Mouse (Mus musculus) myocyte (in vitro differentiated cells): ENCODE results near the gene Raet1e. TPM values are rescaled to one million over a fixed set of nuclear protein-coding genes. Genes with fewer than 3 reads are reported as not detected.
"Not testable (repeated sequence)": the region's sequence is repeated elsewhere in the genome, so short reads cannot be mapped to it uniquely, and the experiment has no call there.

Source experiments
- H3K27me3 ChIP-seq: one replicate; pipeline ENCODE4 v1.6.1; 2011; ENCODE audit not compliant: control insufficient read depth, insufficient read depth, insufficient read length
- H3K36me3 ChIP-seq: one replicate; pipeline ENCODE4 v1.6.1; 2011; ENCODE audit not compliant: control insufficient read depth, insufficient read depth
- H3K4me2 ChIP-seq: one replicate; pipeline ENCODE4 v1.6.1; 2011; ENCODE audit warnings: low read depth, control low read depth
- H3K4me3 ChIP-seq: one replicate; pipeline ENCODE4 v1.5.1; 2011; ENCODE audit warnings: mild to moderate bottlenecking, control low read depth, moderate library complexity
- H3K79me2 ChIP-seq: one replicate; pipeline ENCODE4 v1.6.1; 2011; ENCODE audit not compliant: control insufficient read depth, insufficient read depth
- H3ac ChIP-seq: one replicate; pipeline ENCODE4 v1.6.1; 2011; ENCODE audit not compliant: control insufficient read depth, insufficient read length
- CEBPB ChIP-seq: IDR thresholded peaks from 2 replicates; pipeline ENCODE4 v1.6.1; 2011; ENCODE audit warnings: mild to moderate bottlenecking, moderate library complexity; ENCODE audit not compliant: poor library complexity, insufficient read depth, severe bottlenecking
- E2F4 ChIP-seq: IDR thresholded peaks from one replicate; pipeline ENCODE4 v1.6.1; 2011; ENCODE audit warnings: mild to moderate bottlenecking, control low read depth, moderate library complexity; ENCODE audit not compliant: insufficient read depth
- MAX ChIP-seq: IDR thresholded peaks from one replicate; pipeline ENCODE4 v1.6.1; 2011; ENCODE audit warnings: low read depth, mild to moderate bottlenecking, control low read depth
- MYOD1 ChIP-seq, 3 experiments: IDR thresholded peaks; one replicate each; pipeline ENCODE4 v1.6.1; 2011; ENCODE audit warnings: control low read depth in 2 of 3, low read depth in 2 of 3, mild to moderate bottlenecking in 2 of 3, moderate library complexity in 1 of 3; ENCODE audit not compliant: insufficient read length in 2 of 3, control insufficient read depth in 1 of 3
- MYOG ChIP-seq, 3 experiments: IDR thresholded peaks; one replicate each; pipeline ENCODE4 v1.6.1; 2011; ENCODE audit warnings: control low read depth in 2 of 3, low read depth in 2 of 3, mild to moderate bottlenecking in 2 of 3; ENCODE audit not compliant: insufficient read length in 2 of 3, control insufficient read depth in 1 of 3, insufficient read depth in 1 of 3
- POLR2A ChIP-seq: IDR thresholded peaks from one replicate; pipeline ENCODE4 v1.6.1; 2011; ENCODE audit warnings: low read depth, mild to moderate bottlenecking, control low read depth, moderate library complexity; ENCODE audit not compliant: insufficient read length
- POLR2AphosphoS2 ChIP-seq: IDR thresholded peaks from one replicate; pipeline ENCODE4 v1.6.1; 2011; ENCODE audit warnings: low read depth, control low read depth; ENCODE audit not compliant: insufficient read length
- REST ChIP-seq: IDR thresholded peaks from one replicate; pipeline ENCODE4 v1.6.1; 2011; ENCODE audit warnings: mild to moderate bottlenecking, control low read depth, moderate library complexity; ENCODE audit not compliant: insufficient read depth, insufficient read length
- SRF ChIP-seq: IDR thresholded peaks from one replicate; pipeline ENCODE4 v1.6.1; 2011; ENCODE audit warnings: low read depth; ENCODE audit not compliant: control insufficient read depth, insufficient read length
- TCF12 ChIP-seq: IDR thresholded peaks from one replicate; pipeline ENCODE4 v1.6.1; 2011; ENCODE audit warnings: mild to moderate bottlenecking, control low read depth; ENCODE audit not compliant: poor library complexity, insufficient read depth, severe bottlenecking
- TCF3 ChIP-seq: IDR thresholded peaks from one replicate; pipeline ENCODE4 v1.6.1; 2011; ENCODE audit warnings: low read depth, control low read depth; ENCODE audit not compliant: insufficient read length
- USF1 ChIP-seq: IDR thresholded peaks from one replicate; pipeline ENCODE4 v1.6.1; 2011; ENCODE audit warnings: low read depth, mild to moderate bottlenecking, control low read depth, moderate library complexity
- polyA plus RNA-seq: library from polyadenylated mRNA; unstranded; fragments of >200 nt; fragmentation: generic; extraction: Trizol; gene quantifications from one replicate; pipeline ENCODE4 v1.2.1, GENCODE M21; 2012; ENCODE audit warnings: missing spikeins

Gene Raet1e
- polyA plus RNA-seq, 1 experiment: 22.0 TPM

- peaks cover 20% of the 10 kb centered on the region for H3K27me3 ChIP-seq
- no peak for TF ChIP-seq E2F4
- no peak for TF ChIP-seq MYOD1 (IDR thresholded peaks at IDR 0.05; ENCODE audit: control insufficient read depth in 1 of 3, insufficient read length in 2 of 3, low read depth in 2 of 3)
- TF ChIP-seq REST: no peak
- TF ChIP-seq CEBPB: no peak
- TF ChIP-seq POLR2AphosphoS2: no peak
- TF ChIP-seq MAX: no peak
- no peak for TF ChIP-seq SRF
- no peak for TF ChIP-seq POLR2A
- TF ChIP-seq TCF3: no peak
- TF ChIP-seq MYOG (IDR thresholded peaks at IDR 0.05; ENCODE audit: control insufficient read depth in 1 of 3, insufficient read depth in 1 of 3, insufficient read length in 2 of 3, low read depth in 2 of 3): no peak
- no peak for TF ChIP-seq TCF12
- no peak for TF ChIP-seq USF1
- H3K36me3 ChIP-seq: no peaks in the 10 kb centered on the region
- H3K79me2 ChIP-seq: no peaks in the 10 kb centered on the region
- peak overlapping the region; percentile 6 for H3K4me2 ChIP-seq
- no peak overlapping the region for H3K4me3 ChIP-seq
- H3ac ChIP-seq: no peak overlapping the region
Observed at GRCm38 (mm10) chr10:22273684-22274305, 115.4 kb downstream of the Raet1e start.

GRCm38 (mm10) chr10:22274445-22275057 is 116.2 kb downstream of the Raet1e start:
- no peak overlapping the region for H3ac ChIP-seq
- peaks cover 20% of the 10 kb centered on the region for H3K27me3 ChIP-seq
- no peaks in the 10 kb centered on the region for H3K79me2 ChIP-seq
- TF ChIP-seq E2F4: no peak
- no peak for TF ChIP-seq CEBPB
- TF ChIP-seq USF1: no peak
- TF ChIP-seq POLR2AphosphoS2: no peak
- H3K4me3 ChIP-seq: no peak overlapping the region
- H3K36me3 ChIP-seq: no peaks in the 10 kb centered on the region
- H3K4me2 ChIP-seq: no peak overlapping the region

GRCm38 (mm10) chr10:22278468-22278867 is 120.1 kb downstream of the Raet1e start:
- not testable (repeated sequence) for H3K4me2 ChIP-seq, H3K36me3 ChIP-seq, H3K79me2 ChIP-seq, H3ac ChIP-seq, H3K4me3 ChIP-seq
- peaks cover 34% of the 10 kb centered on the region for H3K27me3 ChIP-seq

GRCm38 (mm10) chr10:22282816-22283215 is 124.4 kb downstream of the Raet1e start:
- H3K27me3 ChIP-seq: peaks cover 19% of the 10 kb centered on the region
- TF ChIP-seq MYOG (IDR thresholded peaks at IDR 0.05; ENCODE audit: control insufficient read depth in 1 of 3, insufficient read depth in 1 of 3, insufficient read length in 2 of 3, low read depth in 2 of 3) (no peak), CEBPB (no peak), POLR2A (no peak), REST (no peak), SRF (no peak), USF1 (no peak), POLR2AphosphoS2 (no peak), MAX (no peak), TCF12 (no peak), MYOD1 (IDR thresholded peaks at IDR 0.05; ENCODE audit: control insufficient read depth in 1 of 3, insufficient read length in 2 of 3, low read depth in 2 of 3) (no peak), TCF3 (no peak), E2F4 (no peak)
- no peak overlapping the region for H3K4me2 ChIP-seq
- H3ac ChIP-seq: no peak overlapping the region
- no peaks in the 10 kb centered on the region for H3K36me3 ChIP-seq
- H3K4me3 ChIP-seq: no peak overlapping the region
- H3K79me2 ChIP-seq: no peaks in the 10 kb centered on the region

- Histone ChIP-seq H3K4me2 (no peak overlapping the region), H3K4me3 (no peak overlapping the region), H3ac (no peak overlapping the region), H3K27me3 (no peaks in the 10 kb centered on the region), H3K79me2 (no peaks in the 10 kb centered on the region), H3K36me3 (no peaks in the 10 kb centered on the region)
- TF ChIP-seq USF1: no peak
Observed at GRCm38 (mm10) chr10:22295676-22296075, 137.3 kb downstream of the Raet1e start.
